Mouse (Mus musculus): ENCODE measurements at regions not wholly inside any gene's neighbourhood (a gene's known extent, or its start where the extent isn't known, plus 50 kb on each side); places are given as distances from the start of the nearest gene placed in this dataset.

DNA sequence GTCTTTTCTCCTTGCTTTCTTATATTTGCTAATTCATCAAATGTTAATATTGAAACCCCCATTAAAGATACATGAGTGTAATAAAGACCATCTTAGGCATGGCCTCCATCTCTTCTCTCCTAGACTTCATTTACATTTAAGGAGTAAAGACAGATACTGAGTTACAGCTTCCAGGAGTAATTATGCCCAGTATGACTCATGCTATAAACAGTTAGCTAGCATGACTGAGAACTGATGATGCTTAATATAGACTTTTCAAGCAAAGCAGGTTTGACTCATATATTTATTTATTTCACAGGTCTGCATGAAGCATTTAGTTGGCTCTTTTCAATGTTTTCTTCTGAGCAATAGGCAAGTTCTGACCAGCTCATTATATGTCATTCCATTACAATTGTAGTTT, 453.7 kb upstream of the Cntn6 start:
- no peak for DNase-seq (ENCODE audit: low spot score)

DNA sequence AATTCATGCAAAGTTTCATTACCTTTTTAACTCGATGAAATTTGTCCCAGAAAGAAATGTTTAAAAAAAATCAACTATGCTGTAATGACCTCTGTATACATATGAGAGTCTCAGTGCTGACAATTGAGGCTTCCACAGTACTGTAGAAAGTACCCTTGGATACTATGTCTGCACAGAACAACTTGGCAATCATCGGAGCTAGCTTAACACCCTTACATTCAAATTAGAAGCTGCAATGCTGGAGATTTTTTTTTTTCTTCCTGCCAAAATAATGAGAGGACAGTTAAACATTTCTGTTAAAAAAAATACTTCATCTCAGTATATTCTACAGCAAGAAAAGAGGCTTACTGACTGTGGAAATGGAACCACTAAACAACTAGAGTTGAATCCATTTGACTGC, 452.1 kb upstream of the Cntn6 start:
- no peak for DNase-seq (ENCODE audit: low spot score)

DNA sequence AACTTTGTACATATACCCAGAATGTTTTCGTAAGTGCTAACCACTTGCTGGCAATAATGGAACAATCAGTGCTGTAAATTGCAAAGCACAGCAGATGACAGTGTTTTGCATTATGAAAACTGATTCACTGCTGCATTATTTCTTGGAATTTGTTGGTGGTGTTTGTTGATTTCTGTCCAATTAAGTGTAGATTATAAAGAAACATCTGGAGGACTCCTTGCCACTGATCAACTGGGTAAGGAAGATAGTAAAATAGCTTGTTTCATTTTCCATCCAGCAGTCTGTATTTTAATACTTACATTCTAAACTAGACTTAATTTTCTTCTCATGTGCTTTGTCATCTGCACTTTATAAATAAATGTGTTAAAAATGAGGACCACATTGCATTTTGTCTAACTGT, 436.6 kb upstream of the Cntn6 start:
- DNase-seq (ENCODE audit: low spot score), result no peak

DNA sequence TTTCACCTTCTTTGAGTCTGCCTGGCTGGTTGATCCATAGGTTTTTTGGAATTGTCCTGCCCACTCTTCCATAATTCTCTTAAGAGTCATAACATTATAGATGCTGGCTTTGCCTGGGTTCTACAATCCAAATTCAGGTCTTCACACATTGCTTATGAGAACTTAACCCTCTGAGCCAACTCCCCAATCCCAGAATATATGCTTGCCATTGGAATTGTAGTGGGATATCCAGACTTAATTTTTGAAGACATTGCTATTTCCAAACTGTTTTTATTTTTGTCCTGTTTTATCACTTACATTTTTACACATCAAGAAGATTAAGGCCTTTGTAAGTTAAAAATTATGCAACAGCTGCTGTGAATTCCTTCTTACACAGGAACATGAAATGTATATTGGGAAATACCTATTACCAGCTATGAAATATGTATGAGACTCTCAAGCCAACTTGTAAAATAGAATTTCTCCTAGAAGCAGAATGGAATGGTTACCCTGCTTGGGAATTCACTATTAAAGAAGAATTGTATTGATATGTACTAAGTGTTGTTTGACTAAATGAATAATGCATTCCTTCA, 430.8 kb upstream of the Cntn6 start:
- DNase-seq (ENCODE audit: low spot score), result no peak

DNA sequence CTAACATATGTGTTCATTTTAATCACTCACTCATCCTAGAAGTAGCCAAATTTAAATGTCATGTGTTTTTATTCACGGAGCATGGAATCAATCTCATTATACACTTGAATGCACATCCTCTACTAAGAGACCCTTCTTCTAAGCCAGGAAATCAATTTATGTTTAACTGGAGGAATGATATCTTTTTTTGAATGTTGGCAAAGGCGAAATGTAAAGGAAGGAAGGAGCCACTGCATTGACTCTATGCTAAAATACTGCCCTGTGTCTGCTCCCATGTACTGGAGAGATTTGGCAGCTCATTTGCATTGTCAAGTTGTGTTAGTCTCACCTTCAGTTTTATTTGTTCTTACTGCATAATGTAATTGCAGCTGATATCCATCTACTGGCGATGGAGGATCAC, 412.0 kb upstream of the Cntn6 start:
- DNase-seq (ENCODE audit: low spot score), result no peak

DNA sequence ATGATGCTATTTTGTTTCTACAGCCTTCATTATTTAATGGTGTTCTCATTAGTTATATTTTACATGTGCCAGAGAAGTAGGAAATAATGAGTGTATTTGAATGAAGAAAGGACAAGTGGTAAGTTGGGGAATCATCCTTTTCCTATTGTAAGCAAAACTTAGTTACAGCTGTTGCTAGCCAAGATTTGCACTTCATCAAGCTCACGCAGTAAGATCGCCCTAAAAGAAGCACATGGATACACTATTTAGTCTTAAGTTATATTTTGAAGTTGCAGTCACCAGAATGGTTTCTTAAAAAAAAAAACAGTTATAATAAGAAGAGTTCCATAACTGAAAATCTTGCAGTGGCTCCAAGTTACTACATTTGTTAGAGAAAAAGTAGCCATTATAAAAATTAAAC, 410.3 kb upstream of the Cntn6 start:
- no peak for DNase-seq (ENCODE audit: low spot score)

DNA sequence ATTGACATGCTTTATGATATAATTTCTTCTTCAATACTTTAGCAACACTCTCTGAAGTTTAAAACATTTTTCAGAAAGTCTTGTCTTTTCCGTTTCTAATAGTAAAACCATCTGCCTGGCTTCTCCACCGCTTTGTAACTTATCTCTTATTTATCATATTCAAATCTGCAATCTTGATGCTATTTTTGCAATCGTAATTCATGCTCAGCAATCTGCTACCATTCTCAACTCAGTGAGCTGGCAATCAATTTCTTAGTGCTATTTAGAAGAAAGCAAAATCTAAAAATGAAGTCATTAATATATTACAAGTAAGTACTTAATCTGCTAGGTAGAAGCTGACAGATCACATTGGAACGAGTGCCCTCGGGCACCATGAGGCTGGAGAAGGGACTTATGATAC, 384.2 kb upstream of the Cntn6 start:
- no peak for DNase-seq (ENCODE audit: low spot score)
